Mouse (Mus musculus): ENCODE results near the gene Far2.

GRCm38 (mm10) chr6:148068786-148069185 is 21.7 kb downstream of the Far2 start:
- TF ChIP-seq CTCF (IDR thresholded peaks at IDR 0.05; ENCODE audit: low read depth, low read length), result no peak
- no peak for TF ChIP-seq GATA1 (IDR thresholded peaks at IDR 0.05; ENCODE audit: borderline replicate concordance, low read length)
- no peak for TF ChIP-seq POLR2AphosphoS5 (IDR thresholded peaks at IDR 0.05; ENCODE audit: insufficient replicate concordance, low read depth, low read length)

Data from G1E (cell line).